Mouse (Mus musculus) CD8-positive naive resting alpha-beta T cell, adult 57 days (primary cell): ENCODE measurements around the gene Heph. TPM values are rescaled to one million over a fixed set of nuclear protein-coding genes. Genes with fewer than 3 reads are reported as not detected.

Experiments
- total RNA-seq: library from RNA; stranded (reverse); gene quantifications from one replicate; pipeline ENCODE4 v1.2.4, GENCODE M21; 2023

Gene Heph
- not detected for total RNA-seq

GRCm38 (mm10) chrX:96455149-96455548 is at the start of gene Heph:
Heph (plus strand) TSS chrX:96455359.

GRCm38 (mm10) chrX:96456201-96456963 is 1.2 kb downstream of the Heph start, which contains the start of gene Hsf3:
Hsf3 (minus strand) TSS chrX:96456294.

Other genes with a start within 250 kb of the Heph start
- not detected for gene Vsig4, start 161.9 kb upstream of the Heph start, total RNA-seq
- not detected for gene Hsf3, start 935 bp downstream of the Heph start, total RNA-seq